Mouse (Mus musculus) kidney, postnatal 4 days (tissue): ENCODE data around the gene Dgkb.

Source experiments
- DNase-seq, 2 experiments: peaks; one replicate each; pipeline ENCODE4 v3.0.0; 2021; ENCODE audit warnings: mixed read lengths in 2 of 2

The Dgkb gene

GRCm38 (mm10) chr12:38017674-38018073 is 200.1 kb downstream of the Dgkb start:
- DNase-seq, result no peak

- DNase-seq, result no peak
Measured at GRCm38 (mm10) chr12:38047256-38047655, 229.7 kb downstream of the Dgkb start.

DNA sequence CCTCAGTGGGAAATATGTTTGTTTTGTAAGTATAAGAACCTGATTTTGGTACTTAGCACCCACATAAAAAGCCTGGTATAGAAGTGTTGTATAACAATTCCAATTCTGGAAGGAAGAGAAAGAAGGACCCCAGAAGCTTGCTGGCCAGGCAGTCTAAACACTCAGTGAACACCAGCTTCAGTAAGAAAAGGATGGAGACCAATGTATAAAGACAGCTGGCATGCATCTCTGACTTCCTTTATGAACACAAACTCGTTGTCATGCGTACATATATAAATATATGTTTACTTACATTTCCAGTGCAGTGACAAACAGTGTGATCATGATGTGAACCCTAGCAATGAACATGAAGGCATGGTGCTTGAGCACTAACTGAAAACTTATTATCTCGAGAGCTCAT is 270.7 kb downstream of the Dgkb start:
- no peak for DNase-seq

DNA sequence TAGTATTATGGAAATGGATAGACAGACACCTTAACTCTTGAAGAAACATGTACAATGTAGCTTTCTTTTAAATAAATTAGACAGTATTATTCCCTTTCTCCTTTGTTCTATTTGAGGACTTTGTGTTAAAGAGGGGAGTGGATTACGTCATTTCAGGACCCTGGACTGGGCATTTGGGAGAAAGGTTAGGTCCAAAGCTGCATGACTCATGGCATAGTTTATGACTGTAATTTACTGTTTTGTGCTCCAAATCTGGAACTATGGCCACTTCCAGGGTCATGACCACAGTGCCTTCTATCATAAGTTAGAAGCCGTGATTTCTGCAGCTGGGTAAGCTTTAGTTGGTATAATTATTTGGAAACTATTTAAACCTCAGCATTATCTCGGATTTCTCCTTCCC is 294.4 kb downstream of the Dgkb start:
- no peak for DNase-seq

GRCm38 (mm10) chr12:38114990-38115615 is 297.6 kb downstream of the Dgkb start:
- DNase-seq, result peak in 1 of 2 experiments; percentile 6

- peak; percentile 5 to 19 for DNase-seq
Measured at GRCm38 (mm10) chr12:38123524-38123923, 306.0 kb downstream of the Dgkb start.

DNA sequence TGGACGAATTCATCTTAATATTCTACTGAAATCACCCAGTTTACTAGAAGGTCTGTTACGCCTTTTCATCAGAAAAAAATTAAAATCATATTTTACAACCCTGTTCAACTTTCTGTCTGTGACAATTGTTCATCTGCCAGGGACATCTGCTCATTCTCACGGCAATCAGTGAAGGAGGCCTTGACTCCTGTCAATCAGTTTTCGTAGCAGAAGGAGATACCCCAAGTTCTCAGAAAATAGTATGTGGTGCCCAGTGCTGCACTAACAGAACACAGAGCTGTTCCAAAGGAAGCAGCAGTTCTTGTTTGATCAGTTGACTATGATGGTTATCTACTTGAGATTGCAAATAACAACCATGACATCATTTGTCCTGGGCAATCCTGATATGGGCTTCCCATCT is 307.8 kb downstream of the Dgkb start:
- no peak for DNase-seq

- DNase-seq, result peak in 1 of 2 experiments; percentile 3
Measured at GRCm38 (mm10) chr12:38130209-38130915, 312.8 kb downstream of the Dgkb start.

DNA sequence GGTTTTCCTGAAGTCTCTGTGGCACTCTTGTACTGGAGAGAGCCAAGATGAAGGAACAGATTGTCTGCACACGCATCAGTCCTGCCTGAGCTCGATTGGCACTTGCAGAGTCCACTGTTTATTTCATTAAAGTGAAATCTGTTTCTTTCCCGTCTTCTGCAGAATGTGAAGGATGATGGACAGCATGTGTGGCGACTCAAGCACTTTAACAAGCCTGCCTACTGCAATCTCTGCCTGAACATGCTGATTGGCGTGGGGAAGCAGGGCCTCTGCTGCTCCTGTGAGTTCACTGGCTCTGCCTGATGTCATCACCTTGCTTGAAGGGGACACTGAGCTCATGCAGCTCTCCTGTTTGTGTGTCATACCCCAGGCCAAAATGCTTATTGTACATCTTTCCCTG is 318.9 kb downstream of the Dgkb start:
- DNase-seq, result no peak

DNA sequence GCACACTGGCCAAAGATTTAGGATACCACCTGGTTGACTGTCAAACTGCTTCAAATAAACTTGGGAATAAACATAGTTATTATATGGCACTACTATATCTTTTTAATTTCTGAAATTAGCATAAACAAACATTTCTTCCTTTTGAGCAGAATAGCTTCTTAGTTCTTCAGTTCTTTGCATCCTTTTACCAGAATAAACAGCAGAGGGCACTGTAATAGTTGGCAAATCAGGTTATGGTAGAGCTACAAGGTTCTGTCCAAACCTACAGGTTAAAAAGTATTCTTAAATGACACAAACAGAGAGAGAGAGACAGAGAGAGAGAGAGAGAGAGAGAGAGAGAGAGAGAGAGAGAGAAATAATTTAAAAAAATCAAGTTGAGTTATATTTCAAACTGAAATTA is 322.5 kb downstream of the Dgkb start:
- no peak for DNase-seq

- DNase-seq, result no peak
Measured at GRCm38 (mm10) chr12:38232665-38233064, 415.1 kb downstream of the Dgkb start.

GRCm38 (mm10) chr12:38268856-38269255 is 451.3 kb downstream of the Dgkb start:
- DNase-seq, result no peak

DNA sequence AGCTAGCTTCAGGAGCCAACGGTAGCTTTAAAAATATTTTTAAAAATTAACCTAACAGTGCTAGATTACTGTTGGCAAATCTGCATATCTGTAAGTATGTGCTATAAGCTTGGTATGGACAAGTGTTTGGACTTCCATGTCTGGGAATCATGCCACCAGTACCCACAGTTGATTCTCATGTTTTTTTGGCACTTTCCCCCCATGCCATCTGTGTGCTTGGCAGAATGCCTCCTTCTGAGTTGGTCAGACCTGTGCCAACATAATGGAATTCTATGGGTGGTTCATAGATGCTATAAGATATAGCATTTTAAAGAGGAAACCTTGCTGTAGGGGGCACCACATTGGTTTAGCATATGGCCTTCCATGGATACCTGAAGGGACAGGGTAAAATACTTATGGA is 484.0 kb downstream of the Dgkb start:
- DNase-seq, result no peak

GRCm38 (mm10) chr12:38303841-38304240 is 486.3 kb downstream of the Dgkb start:
- no peak for DNase-seq

GRCm38 (mm10) chr12:38304245-38304644 is 486.7 kb downstream of the Dgkb start:
- DNase-seq, result no peak

GRCm38 (mm10) chr12:38309885-38310284 is 492.4 kb downstream of the Dgkb start:
- no peak for DNase-seq

DNA sequence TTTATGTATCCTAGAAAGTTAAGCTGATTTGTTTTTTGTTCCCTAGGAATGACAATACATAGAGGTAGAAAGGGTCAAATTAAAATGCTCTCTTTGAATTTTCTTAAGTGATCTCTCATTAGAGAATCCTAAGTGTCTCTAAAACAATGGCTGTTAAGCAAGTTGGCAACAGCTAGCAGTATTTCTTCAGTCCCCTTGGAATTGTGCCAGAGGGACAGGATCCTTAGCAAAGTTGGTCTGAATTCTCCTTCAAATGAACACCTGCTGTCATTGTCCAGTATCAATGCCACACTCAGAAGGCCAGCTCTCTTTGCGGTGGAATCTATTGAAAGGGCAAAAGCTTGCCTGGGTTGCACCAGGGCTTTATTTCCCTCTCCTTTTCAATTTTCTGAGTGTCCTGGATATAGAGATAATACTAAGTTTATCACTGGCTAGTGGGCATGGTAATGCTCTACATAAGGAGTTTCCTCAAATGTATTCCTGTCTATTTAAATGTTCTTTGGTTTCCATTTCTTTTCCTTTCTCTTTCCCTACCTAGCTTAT is 510.3 kb downstream of the Dgkb start:
- DNase-seq, result no peak

- no peak for DNase-seq
Measured at GRCm38 (mm10) chr12:38328779-38329178, 511.3 kb downstream of the Dgkb start.

DNA sequence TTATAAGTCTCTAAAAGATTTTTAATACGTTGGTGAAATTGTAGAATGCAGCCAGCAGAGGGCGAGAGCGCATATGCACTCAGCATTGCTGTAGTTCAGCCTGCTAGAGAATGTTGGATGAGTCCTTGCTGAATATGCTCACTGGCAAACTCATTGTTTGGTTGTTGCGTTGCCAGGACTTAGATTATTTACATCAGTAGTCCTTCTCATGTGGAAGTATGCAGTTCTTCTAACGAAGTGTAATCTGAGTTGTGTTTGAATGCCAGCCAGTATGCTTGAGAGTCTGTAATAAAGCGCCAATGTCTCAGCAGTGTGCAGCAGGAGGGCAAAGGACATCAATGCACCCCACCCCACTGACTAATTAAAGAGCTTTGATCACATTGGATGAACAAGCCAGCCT is 525.1 kb downstream of the Dgkb start:
- DNase-seq, result peak; percentile 74 to 78

DNA sequence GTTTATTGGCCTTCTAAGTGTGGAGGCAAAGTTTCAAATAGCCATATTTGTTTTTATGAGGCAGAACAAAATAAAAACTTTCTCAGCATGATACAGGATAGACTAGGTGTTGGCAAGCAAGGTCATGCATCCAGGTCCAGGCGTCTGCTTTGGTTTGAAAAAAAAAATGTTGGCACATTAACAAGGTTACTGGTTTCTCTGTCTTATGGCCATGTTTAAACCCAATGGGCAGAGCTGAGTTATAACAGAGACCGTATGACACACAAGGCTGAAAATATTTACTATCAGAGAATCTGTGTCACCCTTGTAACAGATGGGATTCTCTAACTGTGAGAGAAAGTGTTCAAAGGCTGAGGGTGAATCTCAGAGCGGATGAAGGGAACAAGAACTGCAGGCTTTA is 535.0 kb downstream of the Dgkb start:
- no peak for DNase-seq

- DNase-seq, result no peak
Measured at GRCm38 (mm10) chr12:38356386-38356785, 538.9 kb downstream of the Dgkb start.

DNA sequence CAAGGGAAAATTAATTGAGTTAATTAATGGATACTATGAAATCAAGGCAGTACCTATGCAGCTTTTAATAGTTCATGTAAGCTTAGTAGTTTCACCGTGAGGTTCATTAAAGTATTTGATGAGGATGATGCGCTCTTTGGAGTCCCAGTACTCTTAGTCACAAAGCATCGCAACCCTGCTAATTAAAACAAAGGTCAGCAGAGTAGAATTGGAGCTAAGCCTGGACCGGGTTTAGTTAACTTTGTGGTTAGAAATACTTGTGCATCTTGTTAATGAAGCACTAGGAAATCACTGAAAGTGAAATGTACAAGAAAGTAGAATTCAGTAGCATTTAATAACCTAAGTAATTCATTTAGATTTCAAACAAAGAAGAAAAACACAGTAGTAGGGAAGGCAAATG is 544.0 kb downstream of the Dgkb start:
- DNase-seq, result no peak

DNA sequence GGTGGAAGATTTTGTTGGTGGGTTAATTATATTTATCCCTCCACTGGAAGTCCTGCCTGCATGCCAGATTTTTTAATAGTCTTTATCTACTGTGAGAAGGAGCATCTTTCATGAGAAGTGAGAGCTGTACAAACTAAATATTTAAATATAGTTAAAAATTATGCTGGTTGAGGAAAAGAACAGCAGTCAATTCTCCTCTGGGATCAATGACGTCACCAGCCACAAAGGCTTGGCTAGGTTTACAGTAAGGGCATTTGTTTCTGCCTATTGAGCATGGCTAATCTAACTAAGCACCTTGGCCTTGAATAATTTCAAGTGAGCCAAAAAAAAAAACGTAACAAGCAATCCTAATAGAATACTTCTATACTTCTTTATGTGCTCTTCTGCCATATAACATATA is 554.1 kb downstream of the Dgkb start:
- DNase-seq, result no peak

- no peak for DNase-seq
Measured at GRCm38 (mm10) chr12:38374159-38374558, 556.6 kb downstream of the Dgkb start.

DNA sequence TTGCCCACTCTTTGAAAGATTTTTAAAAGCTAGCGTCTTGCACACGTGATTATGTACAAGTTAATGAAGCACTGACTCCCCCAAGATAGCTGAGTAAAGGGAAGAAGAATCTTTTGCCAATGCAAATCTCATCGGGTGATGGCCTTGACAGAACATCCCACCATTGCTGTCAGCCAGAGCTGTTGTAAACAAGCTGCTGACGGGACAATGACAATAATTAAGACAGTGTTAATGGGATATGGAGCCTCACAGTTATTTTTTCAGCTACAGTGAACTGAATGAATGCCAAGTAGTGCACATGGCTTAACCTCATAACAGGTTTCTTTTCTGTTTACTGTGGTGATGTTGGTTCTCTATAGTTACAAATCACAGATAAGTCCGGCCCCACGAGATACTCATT is 568.4 kb downstream of the Dgkb start:
- DNase-seq, result no peak
